Mouse (Mus musculus) heart, postnatal 25 days (tissue): Measurements from ENCODE around the gene Fam208b. TPM values are rescaled to one million over a fixed set of nuclear protein-coding genes. Genes with fewer than 3 reads are reported as not detected.
"Not testable (repeated sequence)": the region's sequence is repeated elsewhere in the genome, so short reads cannot be mapped to it uniquely, and the experiment has no call there.

Experiments
- DNase-seq: peaks from one replicate; pipeline ENCODE4 v3.0.0; 2022; ENCODE audit warnings: low spot score
- intact Hi-C: fragments of 180-260 bp; cut with DNase I; formaldehyde crosslinking; loops from one replicate; pipeline ENCODE4 v1.15.1; 2025
- total RNA-seq, 2 experiments: library from RNA; stranded (reverse); gene quantifications; 2 replicates each; pipeline ENCODE4 v1.2.3; 2021

Fam208b gene
- total RNA-seq, 2 experiments from 2014 or later, result 11.1 to 13.1 TPM

DNA sequence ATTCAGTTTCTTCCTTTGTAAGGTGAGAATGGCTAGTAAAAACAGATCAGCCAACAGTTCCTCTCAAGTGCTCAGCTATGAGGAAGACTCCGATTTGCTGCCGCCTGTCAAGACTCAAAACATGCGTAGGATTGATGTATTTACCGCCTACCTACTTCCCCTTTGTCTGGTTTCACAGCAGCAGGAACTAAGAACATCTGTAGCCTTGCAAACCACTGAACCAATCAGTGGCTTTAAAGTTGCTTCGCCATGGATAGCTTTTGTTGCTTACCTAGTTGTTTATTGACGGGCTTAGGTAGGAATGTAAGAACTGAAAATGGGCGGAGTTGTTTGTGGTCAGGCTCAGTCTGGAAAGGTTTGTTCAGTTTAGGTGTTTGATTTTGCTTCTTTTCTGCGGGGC, 84.6 kb downstream of the Fam208b start:
- intact Hi-C loops, result no loop called here
- DNase-seq, result no peak

DNA sequence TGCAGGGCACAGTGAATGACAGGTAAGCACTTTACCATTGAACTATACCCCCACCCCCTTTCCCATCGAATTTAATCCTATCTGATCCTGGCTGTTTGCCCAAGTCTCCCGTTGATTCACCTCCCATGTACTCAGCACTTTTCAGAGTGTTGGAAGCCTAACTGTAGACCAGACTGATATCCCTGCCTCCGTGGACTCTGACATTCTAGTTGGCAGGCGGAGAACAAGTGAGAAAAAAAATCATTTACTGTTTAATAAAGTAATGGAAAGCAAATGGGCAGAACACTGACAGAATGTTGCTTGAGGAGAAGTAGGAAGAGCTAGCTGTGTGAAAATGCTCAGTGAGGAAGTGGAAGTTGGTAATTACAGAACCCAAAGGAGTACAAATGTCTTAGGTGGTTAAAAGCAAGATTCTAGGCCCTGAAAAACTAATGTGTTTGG, 85.3 kb downstream of the Fam208b start:
- intact Hi-C loops, result no loop called here
- DNase-seq, result no peak

DNA sequence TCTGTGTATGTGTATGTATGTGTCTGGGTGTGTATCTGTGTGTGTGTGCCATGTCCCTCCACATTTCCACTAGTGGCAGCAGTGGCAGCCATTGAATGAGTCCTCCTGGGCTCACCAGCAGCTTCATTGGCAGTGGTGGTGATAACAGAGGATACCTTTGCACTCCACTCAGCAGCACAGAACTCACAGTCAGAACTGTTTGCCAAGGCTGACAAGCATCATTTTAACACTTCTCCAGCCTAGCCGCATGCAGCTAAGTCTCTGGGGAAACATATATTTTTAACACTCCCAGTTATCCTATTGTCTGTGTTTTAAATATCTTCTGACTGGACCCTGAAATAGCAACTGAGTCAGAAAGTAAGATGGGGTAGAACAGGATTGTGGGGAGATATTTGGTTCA, 87.0 kb downstream of the Fam208b start:
- no peak for DNase-seq
- intact Hi-C loops, result no loop called here

DNA sequence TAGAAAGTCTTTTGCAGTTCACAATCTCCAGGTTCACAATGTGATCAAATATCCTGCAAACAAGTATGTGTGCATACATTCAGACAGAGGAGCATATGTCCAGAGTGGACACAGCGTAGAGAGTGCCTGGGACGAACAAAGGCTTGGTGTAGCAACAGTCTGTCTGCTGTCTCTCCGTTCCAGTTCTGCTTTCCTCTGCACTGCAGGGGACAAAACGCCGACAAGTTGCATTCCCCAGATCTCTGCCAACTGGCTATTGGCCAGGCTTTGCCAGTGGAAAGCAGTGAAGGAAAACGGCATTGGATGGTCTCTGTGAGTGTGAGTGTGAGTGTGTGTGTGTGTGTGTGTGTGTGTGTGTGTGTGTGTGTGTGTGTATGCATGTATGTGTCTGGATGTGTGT, 87.4 kb downstream of the Fam208b start:
- intact Hi-C loops, result no loop called here
- no peak for DNase-seq

DNA sequence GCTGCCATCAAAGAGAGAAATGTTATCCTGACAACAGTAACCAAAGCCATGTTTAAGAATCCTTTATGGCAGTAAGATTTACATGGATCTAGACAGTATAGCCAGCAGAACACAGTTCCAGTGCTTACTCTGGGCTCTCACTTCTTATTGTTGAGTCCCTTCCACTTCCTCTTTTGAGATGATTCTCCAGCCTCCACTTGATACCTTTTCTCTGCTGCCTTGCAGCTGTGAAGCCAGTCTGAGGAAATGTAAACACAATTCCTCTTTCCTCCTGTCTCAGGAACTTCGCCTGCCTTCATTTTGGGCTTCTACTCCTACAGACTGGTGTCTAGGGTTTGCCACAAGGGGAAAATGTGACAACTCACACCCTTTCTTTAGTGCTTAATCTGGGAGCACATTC, 90.9 kb downstream of the Fam208b start:
- DNase-seq, intact Hi-C loops: not testable (repeated sequence)

DNA sequence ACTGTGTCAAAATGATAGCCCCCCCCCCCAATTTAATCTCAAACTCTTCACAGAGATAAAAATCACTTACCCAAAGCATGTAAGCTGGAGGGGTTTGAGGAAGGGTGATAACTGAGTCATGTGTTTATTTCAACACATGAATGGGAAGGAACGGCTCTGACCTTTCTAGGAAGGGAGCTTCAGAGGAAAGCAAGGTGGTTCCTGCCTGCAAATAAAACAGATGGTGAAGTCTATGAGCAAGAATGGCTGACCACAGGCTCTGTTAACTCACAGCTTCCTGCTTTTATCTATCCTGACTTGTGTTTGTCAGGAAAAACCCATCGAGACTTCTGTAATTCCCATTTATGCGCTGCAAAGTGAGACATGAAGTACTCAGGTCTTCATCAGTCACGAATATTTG, 91.6 kb downstream of the Fam208b start:
- DNase-seq, intact Hi-C loops: not testable (repeated sequence)

Other genes starting within 250 kb of the Fam208b start
- gene Gdi2, start 73.0 kb downstream of the Fam208b start, total RNA-seq, result 100 to 1,000 TPM; 241 to 258 TPM
- gene Asb13, start 22.9 kb upstream of the Fam208b start, total RNA-seq, result 1 to 10 TPM; 7.0 to 9.6 TPM
- not detected for gene Calml3, start 193.2 kb upstream of the Fam208b start, total RNA-seq
- not detected for gene Calm4, start 226.6 kb upstream of the Fam208b start, total RNA-seq
- gene Calm5, start 243.1 kb upstream of the Fam208b start, total RNA-seq, result not detected